Mouse (Mus musculus) heart, adult 2 months (tissue): Measurements from ENCODE around the gene Pear1.

Experiments
- CTCF ChIP-seq: fragments of 200-600 bp; IDR thresholded peaks from 2 replicates; pipeline ENCODE4 v1.8.1; 2022; ENCODE audit warnings: antibody characterized with exemption, mild to moderate bottlenecking, moderate library complexity
- EP300 ChIP-seq: fragments of 200-500 bp; IDR thresholded peaks from 2 replicates; pipeline ENCODE4 v1.6.1; 2011; ENCODE audit warnings: low read depth, low read length, control low read depth; ENCODE audit not compliant: insufficient read depth
- POLR2A ChIP-seq: fragments of 200-500 bp; IDR thresholded peaks from 2 replicates; pipeline ENCODE4 v1.6.1; 2011; ENCODE audit warnings: mild to moderate bottlenecking, low read depth, low read length, control low read depth; ENCODE audit not compliant: insufficient read depth

DNA sequence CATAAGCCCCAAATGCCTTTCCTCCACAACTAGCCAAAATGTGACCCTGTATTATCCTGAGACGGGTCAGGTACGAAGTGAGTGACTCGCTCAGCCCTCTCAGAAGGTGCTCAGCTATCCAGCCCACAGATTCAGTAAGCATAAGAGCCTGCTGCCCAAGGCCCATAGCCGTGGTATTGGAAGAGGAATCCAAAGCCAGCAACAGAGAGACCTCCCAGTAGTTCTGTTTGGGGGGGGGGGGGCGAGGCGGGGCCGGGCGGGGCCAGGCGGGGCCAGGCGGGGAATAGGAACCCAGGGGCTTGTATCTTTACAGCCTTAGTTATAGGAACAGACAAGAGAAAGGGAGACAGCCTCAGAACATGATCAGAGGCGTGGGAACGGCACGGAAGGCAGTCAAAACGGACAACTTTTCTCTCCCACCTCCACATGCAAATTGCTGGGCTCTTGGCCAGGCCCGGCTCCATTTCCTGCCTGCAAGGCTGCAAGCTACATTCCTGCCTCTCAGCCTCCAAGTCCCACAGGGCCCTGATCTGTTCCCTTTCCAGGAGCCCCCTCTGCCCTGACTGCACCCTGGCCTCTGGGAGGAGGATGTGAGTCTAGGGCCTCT, 60.3 kb downstream of the Pear1 start:
- no peak; the same call in 1 of the 2 replicates for TF ChIP-seq POLR2A
- peak; percentile 42 for TF ChIP-seq CTCF
- no peak for TF ChIP-seq EP300
